Mouse (Mus musculus) thymus, postnatal 14 days (tissue): ENCODE results near the gene Cspg4.
"Not testable (repeated sequence)": the region's sequence is repeated elsewhere in the genome, so short reads cannot be mapped to it uniquely, and the experiment has no call there.

Experiments used
- DNase-seq: peaks from one replicate; pipeline ENCODE4 v3.0.0; 2021

Gene Cspg4

GRCm38 (mm10) chr9:56928041-56928811 is 63.4 kb downstream of the Cspg4 start, which contains the start of gene Snx33:
Gene Snx33, minus strand, starts transcription at chr9:56928371.
- peak; percentile 88 for DNase-seq

DNA sequence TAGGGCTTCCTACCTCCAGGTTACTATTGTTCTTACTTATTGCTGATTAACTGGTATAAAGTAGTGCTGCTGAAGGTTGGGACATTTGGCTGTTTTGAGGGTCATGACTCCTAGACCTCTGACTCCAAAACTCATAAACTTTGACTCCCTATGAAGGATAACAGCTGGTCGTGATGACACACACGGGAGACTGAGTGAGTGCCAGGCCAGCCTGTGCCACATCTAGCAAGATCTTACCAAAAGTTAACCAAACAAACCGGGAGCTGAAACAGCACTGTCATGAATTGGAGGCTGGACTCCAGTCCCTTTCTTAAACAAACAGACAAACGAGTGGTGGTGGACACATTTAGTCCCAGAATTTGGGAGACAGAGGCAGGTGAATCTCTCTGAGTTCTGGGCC is 64.7 kb downstream of the Cspg4 start:
- DNase-seq = no peak

DNA sequence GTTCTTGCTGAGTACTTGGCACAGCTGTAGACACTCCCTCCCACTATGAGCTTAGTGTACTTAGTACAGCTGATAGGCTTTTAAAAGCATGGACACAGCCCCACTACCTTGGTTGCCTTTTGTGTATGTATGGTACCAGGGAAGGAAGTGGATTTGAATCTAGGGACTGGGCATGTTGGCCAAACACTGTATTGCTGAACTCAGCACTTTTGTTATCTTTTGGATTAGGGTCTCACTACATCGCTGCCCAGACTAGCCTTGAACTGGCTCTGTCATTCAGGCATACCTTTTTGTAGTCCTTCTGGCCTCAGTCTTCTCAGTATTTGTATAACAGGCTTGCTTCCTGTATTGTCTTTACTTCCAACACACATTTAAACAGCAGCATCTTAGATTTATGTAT is 65.7 kb downstream of the Cspg4 start:
- no peak for DNase-seq

DNA sequence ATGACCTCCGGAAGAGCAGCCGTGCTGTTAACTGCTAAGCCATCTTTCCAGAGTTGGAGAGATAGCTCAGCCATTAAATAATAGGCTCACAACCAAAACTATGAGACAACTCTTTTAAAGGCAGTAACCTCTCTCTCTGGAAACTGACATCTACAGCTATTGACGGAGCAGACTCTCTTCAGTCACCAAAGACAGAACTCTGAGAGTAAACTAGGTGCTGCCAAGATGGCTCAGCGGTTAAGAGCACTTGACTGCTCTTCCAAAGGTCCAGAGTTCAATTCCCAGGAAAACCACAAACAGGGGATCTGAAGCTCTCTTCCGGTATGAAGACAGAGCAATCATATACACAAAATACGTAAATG is 72.0 kb downstream of the Cspg4 start:
- no peak for DNase-seq

DNA sequence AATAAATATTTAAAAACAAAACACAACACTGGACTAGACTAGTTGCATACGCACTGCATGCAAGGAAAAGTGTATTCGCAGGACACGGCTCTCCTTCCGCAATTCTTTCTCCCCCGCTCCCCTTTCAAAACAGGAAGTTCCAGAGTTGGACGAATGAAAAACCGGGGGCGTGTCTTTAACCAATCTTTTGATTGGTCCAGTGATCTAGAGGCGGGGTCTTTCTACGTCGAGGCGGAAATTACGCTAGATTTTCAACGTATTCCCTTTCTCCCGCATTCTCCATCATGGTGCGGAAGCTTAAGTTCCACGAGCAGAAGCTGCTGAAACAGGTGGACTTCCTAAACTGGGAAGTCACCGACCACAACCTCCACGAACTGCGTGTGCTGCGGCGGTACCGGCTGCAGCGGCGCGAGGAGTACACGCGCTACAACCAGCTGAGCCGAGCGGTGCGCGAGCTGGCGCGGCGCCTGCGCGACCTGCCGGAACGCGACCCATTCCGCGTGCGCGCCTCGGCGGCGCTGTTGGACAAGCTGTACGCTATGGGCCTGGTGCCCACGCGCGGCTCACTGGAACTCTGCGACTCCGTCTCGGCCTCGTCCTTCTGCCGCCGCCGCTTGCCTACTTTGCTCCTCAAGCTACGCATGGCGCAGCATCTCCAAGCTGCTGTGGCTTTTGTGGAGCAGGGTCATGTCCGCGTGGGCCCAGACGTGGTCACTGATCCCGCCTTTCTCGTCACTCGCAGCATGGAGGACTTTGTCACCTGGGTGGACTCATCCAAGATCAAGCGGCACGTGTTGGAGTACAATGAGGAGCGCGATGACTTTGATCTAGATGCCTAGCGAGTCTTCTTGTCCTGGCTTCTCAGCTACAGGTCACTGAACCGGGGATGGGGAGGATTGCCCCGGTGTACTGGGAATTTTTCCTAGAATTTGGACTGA is 72.7 kb downstream of the Cspg4 start, which contains the start of gene Imp3:
Gene Imp3 (plus strand): TSS at position 253 of the 938 bp plus-strand sequence.
- peak; percentile 93 for DNase-seq

DNA sequence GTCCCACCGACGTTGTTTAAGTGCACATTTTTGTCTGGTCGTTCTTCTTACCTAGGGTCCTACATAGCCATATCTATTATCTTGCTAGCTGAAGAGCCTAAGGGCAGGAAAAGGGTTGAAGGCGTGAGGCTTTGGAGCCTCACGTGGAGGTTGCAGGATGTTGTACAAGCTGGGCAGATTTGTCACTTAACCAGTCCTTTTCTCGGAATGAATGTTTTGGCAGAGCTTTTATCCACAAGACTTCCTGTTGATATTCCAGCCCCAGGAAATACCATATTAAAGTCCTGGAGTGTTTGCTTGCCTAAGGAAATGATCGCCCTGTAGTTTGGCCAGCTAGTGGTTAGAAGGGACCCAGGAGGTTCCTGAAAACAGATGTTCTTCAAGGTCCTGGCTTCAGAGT is 73.5 kb downstream of the Cspg4 start:
- no peak for DNase-seq

DNA sequence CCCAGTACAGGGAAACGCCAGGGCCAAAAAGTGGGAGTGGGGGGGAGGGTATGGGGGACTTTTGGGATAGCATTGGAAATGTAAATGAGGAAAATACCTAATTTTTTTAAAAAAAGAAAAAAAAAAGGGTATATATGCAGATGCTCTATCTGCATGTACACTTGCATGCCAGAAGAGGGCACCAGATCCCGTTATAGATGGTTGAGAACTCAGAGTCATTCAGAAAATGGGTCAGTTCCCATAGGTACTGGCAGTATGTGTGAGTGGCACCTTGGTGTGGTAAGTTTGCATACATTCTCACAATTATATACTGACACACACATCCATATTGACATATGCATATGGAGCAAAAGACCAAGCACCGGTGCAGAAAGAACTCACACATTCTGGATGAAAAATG is 82.6 kb downstream of the Cspg4 start:
- peak; percentile 61 for DNase-seq

GRCm38 (mm10) chr9:56948699-56949098 is 83.9 kb downstream of the Cspg4 start:
- not testable (repeated sequence) for DNase-seq
